18 mouse cellular contexts compared by ENCODE assay signal in genomic region chr14:122385238-122385534, GRCm38 (mm10).
A peak's percentile ranks its signal among the peaks of the same experiment; 100 is the strongest.
DNase-seq lines count a peak whose midpoint lies in the region; ATAC-seq and TF ChIP-seq lines count a peak whose summit lies in the region.
"Had no signal": no experiment of that assay in that cellular context is flagged by ENCODE, and none has a peak within 500 bp of the region (broad histone marks: within the 10 kb centered on the region; RNA-seq: fewer than 3 reads in every experiment).

No protein-coding gene starts in this region.

- intact Hi-C loops in heart, postnatal 10 days (cut with DNase I), result no loop called here

- H3K27ac ChIP-seq in forebrain, embryonic 13.5 days, result no peak overlapping the region
- no peak overlapping the region for H3K27ac ChIP-seq in forebrain, embryonic 10.5 days
- H3K27ac ChIP-seq in midbrain, embryonic 14.5 days (replicated peaks; ENCODE audit: low read depth, low read length), result no peak overlapping the region
- no peak overlapping the region for H3K27ac ChIP-seq in midbrain, postnatal 0 days (ENCODE audit: low read depth, low read length)
- H3K27ac ChIP-seq: embryonic facial prominence, embryonic 15.5 days; heart, embryonic 13.5 days; kidney, embryonic 15.5 days; limb, embryonic 13.5 days; liver, embryonic 14.5 days; neural tube, embryonic 12.5 days had no signal

- DNase-seq in forebrain, embryonic 10.5 days (ENCODE audit: extremely low spot score, low spot score), result no peak
- DNase-seq in midbrain, embryonic 14.5 days, result no peak
- DNase-seq in midbrain, postnatal 0 days (ENCODE audit: low spot score), result no peak
- DNase-seq in cerebellum, postnatal 14 days, result peak; percentile 50 to 74
- no peak for DNase-seq in heart, postnatal 10 days
- no peak for DNase-seq in heart, adult 11 months
- DNase-seq: heart, postnatal 36 days; kidney, postnatal 4 days; thymus, postnatal 14 days had no signal

- H3K36me3 ChIP-seq in forebrain, embryonic 13.5 days (ENCODE audit: poor library complexity, severe bottlenecking), result no peaks in the 10 kb centered on the region
- no peaks in the 10 kb centered on the region for H3K36me3 ChIP-seq in forebrain, embryonic 10.5 days (replicated peaks)
- no peaks in the 10 kb centered on the region for H3K36me3 ChIP-seq in midbrain, embryonic 14.5 days (ENCODE audit: control insufficient read depth, insufficient read depth, low read length)
- no peaks in the 10 kb centered on the region for H3K36me3 ChIP-seq in midbrain, postnatal 0 days (ENCODE audit: insufficient read depth, low read length)
- H3K36me3 ChIP-seq: embryonic facial prominence, embryonic 15.5 days; heart, embryonic 13.5 days; kidney, embryonic 15.5 days; limb, embryonic 13.5 days; neural tube, embryonic 12.5 days had no signal

- H3K9me3 ChIP-seq in forebrain, embryonic 13.5 days (replicated peaks), result no peaks in the 10 kb centered on the region
- no peaks in the 10 kb centered on the region for H3K9me3 ChIP-seq in forebrain, embryonic 10.5 days
- no peaks in the 10 kb centered on the region for H3K9me3 ChIP-seq in midbrain, embryonic 14.5 days (ENCODE audit: control insufficient read depth, low read length)
- no peaks in the 10 kb centered on the region for H3K9me3 ChIP-seq in midbrain, postnatal 0 days (ENCODE audit: low read length)
- H3K9me3 ChIP-seq: embryonic facial prominence, embryonic 15.5 days; heart, embryonic 13.5 days; kidney, embryonic 15.5 days; limb, embryonic 13.5 days; neural tube, embryonic 12.5 days had no signal

- H3K9ac ChIP-seq in forebrain, embryonic 13.5 days, result no peak overlapping the region
- H3K9ac ChIP-seq in midbrain, embryonic 14.5 days (replicated peaks; ENCODE audit: low read length), result no peak overlapping the region
- H3K9ac ChIP-seq in midbrain, postnatal 0 days (replicated peaks; ENCODE audit: low read length, poor library complexity, severe bottlenecking), result no peak overlapping the region
- H3K9ac ChIP-seq: embryonic facial prominence, embryonic 15.5 days; heart, embryonic 13.5 days; kidney, embryonic 15.5 days; limb, embryonic 13.5 days; liver, embryonic 14.5 days; neural tube, embryonic 12.5 days had no signal

- TF ChIP-seq CTCF in midbrain, postnatal 0 days (IDR thresholded peaks at IDR 0.05), result no peak

- H3K27me3 ChIP-seq in forebrain, embryonic 13.5 days, result peaks cover 31% of the 10 kb centered on the region
- H3K27me3 ChIP-seq in forebrain, embryonic 10.5 days (ENCODE audit: poor library complexity, severe bottlenecking), result peaks cover 60% of the 10 kb centered on the region
- H3K27me3 ChIP-seq in midbrain, embryonic 14.5 days (ENCODE audit: control insufficient read depth, insufficient read depth, low read length), result peaks cover 67% of the 10 kb centered on the region
- H3K27me3 ChIP-seq in midbrain, postnatal 0 days (ENCODE audit: insufficient read depth, low read length), result peaks cover 62% of the 10 kb centered on the region
- H3K27me3 ChIP-seq: embryonic facial prominence, embryonic 15.5 days; heart, embryonic 13.5 days had no signal

- H3K4me2 ChIP-seq in forebrain, embryonic 13.5 days, result peak overlapping the region; percentile 43
- H3K4me2 ChIP-seq in midbrain, embryonic 14.5 days (ENCODE audit: low read length), result peak overlapping the region; percentile 7
- no peak overlapping the region for H3K4me2 ChIP-seq in midbrain, postnatal 0 days (ENCODE audit: low read depth, low read length, poor library complexity, severe bottlenecking)
- H3K4me2 ChIP-seq: embryonic facial prominence, embryonic 15.5 days; heart, embryonic 13.5 days; limb, embryonic 13.5 days; midbrain, embryonic 11.5 days had no signal

- WGBS in forebrain, embryonic 13.5 days, result 71% methylated on average over 3 of the region's 3 CpGs
- 80% methylated on average over 3 of the region's 3 CpGs for WGBS in forebrain, embryonic 10.5 days
- 75% methylated on average over 3 of the region's 3 CpGs for WGBS in midbrain, embryonic 14.5 days
- 72% methylated on average over 3 of the region's 3 CpGs for WGBS in midbrain, postnatal 0 days

- H3K4me3 ChIP-seq in forebrain, embryonic 13.5 days, result no peak overlapping the region
- H3K4me3 ChIP-seq in forebrain, embryonic 10.5 days, result no peak overlapping the region
- H3K4me3 ChIP-seq in midbrain, embryonic 14.5 days (replicated peaks; ENCODE audit: low read depth, low read length), result no peak overlapping the region
- H3K4me3 ChIP-seq in midbrain, postnatal 0 days (ENCODE audit: low read depth, low read length), result no peak overlapping the region
- H3K4me3 ChIP-seq: embryonic facial prominence, embryonic 15.5 days; heart, embryonic 13.5 days; kidney, embryonic 15.5 days; limb, embryonic 13.5 days; neural tube, embryonic 12.5 days had no signal

- H3K4me1 ChIP-seq in forebrain, embryonic 13.5 days, result peaks cover 26% of the 10 kb centered on the region
- H3K4me1 ChIP-seq in forebrain, embryonic 10.5 days, result peaks cover 51% of the 10 kb centered on the region
- H3K4me1 ChIP-seq in midbrain, embryonic 14.5 days (ENCODE audit: control insufficient read depth, insufficient read depth, low read length), result no peaks in the 10 kb centered on the region
- H3K4me1 ChIP-seq in midbrain, postnatal 0 days (ENCODE audit: insufficient read depth, low read length), result no peaks in the 10 kb centered on the region
- H3K4me1 ChIP-seq: embryonic facial prominence, embryonic 15.5 days; heart, embryonic 13.5 days had no signal

- no peak for ATAC-seq in forebrain, embryonic 13.5 days
- no peak for ATAC-seq in midbrain, embryonic 14.5 days (ENCODE audit: low FRiP score, low TSS enrichment)
- ATAC-seq in midbrain, postnatal 0 days (ENCODE audit: low FRiP score), result no peak
- ATAC-seq: intestine, postnatal 0 days had no signal

Comparison
In these comparisons a context has a peak if more than half of its experiments do, and no peak if none do; other contexts are left out.
1. DNase-seq: peak in cerebellum, postnatal 14 days (2 of 2); none in forebrain, embryonic 10.5 days (single experiment), midbrain, embryonic 14.5 days (single experiment), midbrain, postnatal 0 days (single experiment), heart, postnatal 10 days (0 of 2) and heart, adult 11 months (single experiment).